Mouse (Mus musculus) ES-E14 (cell line): ENCODE data around the gene Nptx2.

Source experiments
- CHD2 ChIP-seq: IDR thresholded peaks from 2 replicates; pipeline ENCODE4 v1.6.1; 2014; ENCODE audit warnings: mild to moderate bottlenecking, low read depth, low read length, inconsistent platforms
- ZC3H11A ChIP-seq: IDR thresholded peaks from 2 replicates; pipeline ENCODE4 v1.6.1; 2012; ENCODE audit warnings: low read depth, mild to moderate bottlenecking, inconsistent platforms, low read length, borderline replicate concordance

- TF ChIP-seq CHD2, result no peak
- no peak for TF ChIP-seq ZC3H11A
These were observed 25.6 kb upstream of the Nptx2 start for GRCm38 (mm10) chr5:144520096-144520495.
